Mouse (Mus musculus) cerebellum, adult 2 months (tissue): ENCODE results near the gene Tlk2. TPM values are rescaled to one million over a fixed set of nuclear protein-coding genes. Genes with fewer than 3 reads are reported as not detected.
A peak's percentile ranks its signal among the peaks of the same experiment; 100 is the strongest.

Experiments used
- DNase-seq, 2 experiments: peaks; one replicate each; pipeline ENCODE4 v3.0.0; 2021
- H3K27ac ChIP-seq: fragments of 200-500 bp; 2 replicates; pipeline ENCODE4 v1.5.1; 2012; ENCODE audit warnings: low read length, control low read depth, inconsistent platforms; ENCODE audit not compliant: insufficient read depth
- H3K27me3 ChIP-seq: fragments of 200-500 bp; 2 replicates; pipeline ENCODE4 v1.6.1; 2012; ENCODE audit warnings: inconsistent platforms, mild to moderate bottlenecking, low read length, moderate library complexity; ENCODE audit not compliant: control insufficient read depth, insufficient read depth
- H3K4me1 ChIP-seq: fragments of 200-500 bp; 2 replicates; pipeline ENCODE4 v1.6.1; 2011; ENCODE audit warnings: low read length; ENCODE audit not compliant: control insufficient read depth, insufficient read depth
- H3K4me3 ChIP-seq: fragments of 200-500 bp; replicated peaks from 2 replicates; pipeline ENCODE3; 2011; ENCODE audit warnings: mild to moderate bottlenecking, low read depth, low read length, control low read depth; ENCODE audit not compliant: insufficient read depth
- CTCF ChIP-seq: fragments of 200-500 bp; IDR thresholded peaks from 2 replicates; pipeline ENCODE4 v1.5.1; 2011; ENCODE audit warnings: low read depth, mild to moderate bottlenecking, control low read depth, low read length, moderate library complexity, borderline replicate concordance; ENCODE audit not compliant: insufficient read depth
- POLR2A ChIP-seq: fragments of 200-500 bp; IDR thresholded peaks from 2 replicates; pipeline ENCODE4 v1.6.1; 2011; ENCODE audit warnings: low read length, control low read depth, borderline replicate concordance; ENCODE audit not compliant: insufficient read depth
- WGBS: fragments of 180-500 bp; shearing (Covaris S2); methylation state at CpG from one replicate; pipeline ENCODE4 v1.1.7; 2018; 5-methylcytosine and 5-hydroxymethylcytosine counted together
- polyA plus RNA-seq: library from polyadenylated mRNA; depleted of rRNA; stranded (reverse); fragments of >200 nt; gene quantifications from 2 replicates; pipeline ENCODE4 v1.2.3, GENCODE M21; 2012; rRNA removed

Tlk2 gene
- polyA plus RNA-seq, 1 experiment, result 44.6 TPM

DNA sequence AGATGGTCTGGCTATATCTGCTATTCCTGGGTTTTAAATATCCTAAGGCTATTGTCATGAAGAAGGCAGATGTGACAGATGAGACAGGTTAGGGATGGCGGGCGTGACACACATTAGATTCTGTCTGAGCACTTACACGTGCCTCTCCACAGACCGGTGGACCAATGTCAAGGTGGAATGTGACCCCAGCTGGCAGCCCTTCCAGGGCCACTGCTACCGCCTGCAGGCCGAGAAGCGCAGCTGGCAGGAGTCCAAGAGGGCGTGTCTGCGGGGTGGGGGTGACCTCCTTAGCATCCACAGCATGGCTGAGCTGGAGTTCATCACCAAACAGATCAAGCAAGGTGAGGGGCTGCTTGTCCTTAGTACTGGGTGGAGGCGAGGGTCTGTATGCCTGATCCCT is 153.1 kb downstream of the Tlk2 start:
- no peak overlapping the region for H3K4me3 ChIP-seq
- H3K27me3 ChIP-seq, result no peaks in the 10 kb centered on the region
- no peak for TF ChIP-seq POLR2A
- TF ChIP-seq CTCF, result no peak
- no peak for DNase-seq
- H3K4me1 ChIP-seq, result peaks cover 4% of the 10 kb centered on the region; the same call in 1 of the 2 replicates
- WGBS, result 34% methylated on average over 10 of the region's 10 CpGs
- H3K27ac ChIP-seq, result no peak overlapping the region

DNA sequence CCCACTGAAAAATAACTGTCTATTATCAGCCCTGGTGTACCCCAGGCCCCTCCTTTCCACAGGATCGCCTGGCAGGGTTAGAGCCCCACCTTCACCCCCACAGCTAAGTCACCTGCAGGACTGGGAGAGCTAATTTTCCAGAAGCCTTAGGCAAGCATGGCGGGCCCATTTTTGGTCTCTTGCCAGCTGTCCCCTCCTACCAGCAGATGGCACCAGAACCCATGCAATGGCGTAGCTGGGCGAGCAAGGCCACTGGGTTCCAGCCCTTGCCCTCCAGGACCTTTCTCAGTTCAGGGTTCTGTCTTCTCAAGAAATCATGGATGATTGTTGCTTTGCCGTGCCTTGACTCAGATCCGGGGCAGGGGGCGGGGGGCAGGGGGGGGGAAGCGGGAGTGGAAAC is 153.9 kb downstream of the Tlk2 start:
- 48% methylated on average over 8 of the region's 8 CpGs for WGBS
- Histone ChIP-seq H3K4me1 (peaks cover 4% of the 10 kb centered on the region; the same call in 1 of the 2 replicates), H3K27me3 (no peaks in the 10 kb centered on the region), H3K27ac (no peak overlapping the region), H3K4me3 (no peak overlapping the region)
- peak; percentile 55 to 74 for DNase-seq
- TF ChIP-seq POLR2A (no peak), CTCF (peak; percentile 82)

Other genes starting within 250 kb of the Tlk2 start
- 0.11 and 0.34 TPM in 2 replicates for gene Efcab3, start 115.2 kb upstream of the Tlk2 start, polyA plus RNA-seq
- 26.2 and 27.9 TPM in 2 replicates for gene Mettl2, start 52.4 kb upstream of the Tlk2 start, polyA plus RNA-seq
- not detected in 2 replicates for gene Gm10842, start 31.9 kb upstream of the Tlk2 start, polyA plus RNA-seq
- 3.6 and 4.4 TPM in 2 replicates for gene Mrc2, start 113.8 kb downstream of the Tlk2 start, polyA plus RNA-seq